Mouse (Mus musculus): ENCODE measurements around the gene Naaladl1.

DNA sequence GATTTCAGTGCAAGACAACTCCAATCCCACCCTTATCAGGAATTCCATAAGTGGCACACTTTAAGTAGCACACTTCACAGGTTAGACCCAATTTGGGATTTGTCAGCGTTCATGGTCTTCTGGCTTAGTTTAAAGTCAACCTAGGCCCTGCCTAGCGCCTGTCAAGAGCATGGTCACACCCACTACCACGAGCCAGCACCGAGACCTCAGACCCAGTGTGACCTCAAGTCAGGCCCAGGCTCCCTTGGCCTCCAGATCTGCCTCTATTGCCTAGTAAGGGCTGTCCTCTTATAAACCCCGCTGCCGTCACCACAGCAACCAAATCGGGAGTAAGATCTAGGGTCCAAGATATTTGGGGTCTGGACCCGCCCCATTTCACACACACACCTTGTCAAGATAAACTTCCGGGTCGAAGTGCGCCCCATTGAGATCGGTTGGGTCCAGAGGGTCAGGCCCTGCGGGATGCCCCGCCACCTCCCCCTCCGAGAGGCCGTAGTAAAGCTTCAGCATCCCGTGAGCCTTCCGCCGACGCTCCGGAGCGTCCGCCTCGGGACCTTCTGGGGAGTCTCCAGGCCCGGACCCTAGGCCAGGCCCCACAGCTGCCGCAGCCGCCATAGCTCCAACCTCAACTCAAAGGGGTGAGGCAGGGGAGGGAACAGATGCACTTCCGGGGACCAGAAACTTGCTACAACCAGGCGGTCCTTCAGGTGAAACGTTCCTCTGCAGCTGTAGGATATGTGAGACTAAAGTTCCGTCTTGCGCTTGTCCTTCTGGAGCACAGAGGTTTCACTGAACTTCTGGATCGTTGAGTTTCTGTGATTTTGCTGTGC lies 28.8 kb upstream of the Naaladl1 start, which contains the start of gene Vps51:
- TF ChIP-seq CTCF (IDR thresholded peaks at IDR 0.05; ENCODE audit: extremely low read depth, insufficient read depth, insufficient read length, insufficient replicate concordance) (no peak), POLR2A (IDR thresholded peaks at IDR 0.05; ENCODE audit: low read depth, low read length) (no peak)

Data from spleen, adult 2 months (tissue).